Mouse (Mus musculus) urinary bladder, postnatal 25 days (tissue): ENCODE data around the gene Serbp1.
"Not testable (repeated sequence)": the region's sequence is repeated elsewhere in the genome, so short reads cannot be mapped to it uniquely, and the experiment has no call there.

Experiments used
- DNase-seq: peaks from one replicate; pipeline ENCODE4 v3.0.0; 2022; ENCODE audit warnings: low spot score

Gene Serbp1

GRCm38 (mm10) chr6:67237977-67238376 is at the start of gene Serbp1:
Serbp1 (plus strand) TSS chr6:67238176.
- DNase-seq = no peak

GRCm38 (mm10) chr6:67193591-67193990 is 44.4 kb upstream of the Serbp1 start:
- DNase-seq = no peak

DNA sequence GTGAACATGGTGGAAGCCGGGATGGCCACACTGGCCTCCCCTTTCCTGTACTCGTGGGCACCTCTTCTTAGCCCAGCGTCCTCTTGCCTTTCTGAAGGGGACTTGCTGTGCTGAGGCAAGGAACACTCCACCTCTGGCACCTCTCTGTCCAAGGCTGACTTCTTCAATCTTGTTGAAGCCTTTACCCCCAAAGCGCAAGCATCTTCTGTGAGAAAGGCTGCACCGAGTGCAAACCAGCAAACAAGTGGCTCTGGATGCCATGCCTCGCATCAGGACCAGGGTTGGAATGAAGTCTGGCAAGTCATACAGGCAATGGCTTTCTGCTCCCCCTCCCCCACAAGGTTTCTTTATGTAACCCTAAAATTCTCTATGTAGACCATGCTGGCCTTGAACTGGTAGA is 43.4 kb upstream of the Serbp1 start:
- no peak for DNase-seq

GRCm38 (mm10) chr6:67195148-67195611 is 42.8 kb upstream of the Serbp1 start:
- no peak for DNase-seq

GRCm38 (mm10) chr6:67196821-67197220 is 41.2 kb upstream of the Serbp1 start:
- DNase-seq = no peak

DNA sequence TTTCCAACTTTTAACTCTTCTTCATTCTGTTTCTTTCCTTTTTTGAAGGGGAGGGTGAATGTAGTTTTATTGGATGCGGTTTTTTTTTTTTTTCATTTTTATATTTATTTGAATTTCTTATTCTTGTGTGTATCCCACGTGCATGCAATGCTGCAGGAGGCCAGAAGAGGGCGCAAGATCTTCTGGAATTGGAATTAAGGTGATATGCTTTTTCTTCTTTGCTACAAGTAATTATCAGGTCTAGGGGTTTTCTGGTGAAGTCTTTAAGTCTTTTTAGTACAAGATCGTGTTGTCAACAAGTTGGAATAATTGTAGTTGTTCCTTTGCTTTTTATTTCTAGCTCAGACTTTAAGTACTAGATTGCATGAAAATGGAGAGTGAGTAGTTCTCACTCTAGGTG is 39.9 kb upstream of the Serbp1 start:
- peak; percentile 45 for DNase-seq

DNA sequence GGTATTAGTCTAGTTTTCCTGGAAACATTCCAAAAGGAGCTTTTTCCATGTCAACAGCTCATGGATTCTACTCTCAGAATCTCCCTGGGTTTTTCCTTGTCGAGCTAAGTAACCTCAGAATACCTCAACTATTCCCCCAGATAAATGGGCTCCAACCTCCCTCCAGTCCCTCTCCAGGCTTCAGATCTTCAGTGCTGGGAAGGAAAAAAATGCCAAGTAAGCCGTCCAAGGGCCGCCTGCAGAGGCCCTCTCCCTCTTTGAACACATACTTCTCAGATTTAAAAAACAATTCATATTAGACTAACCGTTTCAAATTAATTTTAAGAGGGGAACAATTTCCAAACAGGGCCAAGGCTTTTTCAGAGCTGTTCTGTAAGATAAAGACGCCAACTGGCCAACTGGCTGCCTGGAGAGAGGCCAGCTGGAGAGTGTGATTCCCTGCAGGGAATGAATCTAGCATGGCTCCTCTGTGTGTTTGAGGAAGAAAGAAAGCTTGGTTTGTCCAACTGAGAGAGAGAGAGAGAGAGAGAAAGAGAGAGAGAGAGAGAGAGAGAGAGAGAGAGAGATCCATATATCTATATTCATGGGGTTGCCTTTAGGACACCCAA is 37.2 kb upstream of the Serbp1 start:
- DNase-seq = no peak

DNA sequence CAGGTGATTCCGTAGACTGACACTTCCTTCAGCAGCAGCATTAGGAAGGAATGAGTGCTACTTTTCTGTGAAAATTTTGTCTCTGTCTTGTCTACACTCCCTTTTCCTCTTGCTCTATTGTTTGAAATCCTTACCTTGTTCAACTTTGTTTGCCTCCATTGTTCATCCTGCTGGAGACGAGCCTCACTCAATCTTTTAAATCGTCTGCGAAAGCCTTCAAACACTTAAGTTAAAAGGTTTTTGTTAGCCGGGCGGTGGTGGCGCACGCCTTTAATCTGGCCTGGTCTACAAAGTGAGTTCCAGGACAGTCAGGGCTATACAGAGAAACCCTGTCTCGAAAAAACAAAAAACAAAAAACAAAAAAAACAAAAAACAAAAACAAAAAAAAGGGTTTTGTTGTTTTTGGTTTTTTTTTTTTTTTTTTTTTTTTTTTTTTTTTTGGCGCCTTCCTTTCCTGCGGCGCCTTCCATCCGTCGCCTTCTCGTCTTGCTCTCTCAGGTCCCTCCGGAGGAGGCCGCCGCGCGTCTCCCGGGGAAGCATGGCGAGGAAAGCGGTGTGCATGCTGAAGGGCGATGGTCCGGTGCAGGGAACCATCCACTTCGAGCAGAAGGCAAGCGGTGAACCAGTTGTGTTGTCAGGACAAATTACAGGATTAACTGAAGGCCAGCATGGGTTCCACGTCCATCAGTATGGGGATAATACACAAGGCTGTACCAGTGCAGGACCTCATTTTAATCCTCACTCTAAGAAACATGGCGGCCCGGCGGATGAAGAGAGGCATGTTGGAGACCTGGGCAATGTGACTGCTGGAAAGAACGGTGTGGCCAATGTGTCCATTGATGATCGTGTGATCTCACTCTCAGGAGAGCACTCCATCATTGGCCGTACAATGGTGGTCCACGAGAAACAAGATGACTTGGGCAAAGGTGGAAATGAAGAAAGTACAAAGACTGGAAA is 32.6 kb upstream of the Serbp1 start:
- no peak for DNase-seq

GRCm38 (mm10) chr6:67212362-67212761 is 25.6 kb upstream of the Serbp1 start:
- DNase-seq = no peak

- no peak for DNase-seq
Measured at GRCm38 (mm10) chr6:67213429-67214098, 24.4 kb upstream of the Serbp1 start.

GRCm38 (mm10) chr6:67217402-67217801 is 20.6 kb upstream of the Serbp1 start:
- DNase-seq = no peak

DNA sequence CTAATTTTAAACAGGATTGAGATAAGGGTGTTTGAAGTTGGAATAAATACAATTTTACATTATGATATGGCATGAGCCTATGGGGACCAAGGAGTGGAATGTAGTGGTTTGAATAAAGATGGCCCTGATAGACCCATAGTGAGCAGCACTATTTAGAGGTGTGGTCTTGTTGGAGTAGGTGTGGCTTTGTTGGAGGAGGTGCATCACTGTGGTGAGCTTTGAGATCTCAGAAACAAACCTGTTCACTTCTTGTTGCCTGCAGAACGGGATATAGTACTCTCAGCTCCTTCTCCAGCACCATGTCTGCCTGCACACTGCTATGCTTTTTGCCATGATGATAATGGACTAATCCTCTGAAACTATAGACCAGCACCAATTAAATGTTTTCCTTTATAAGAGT is 20.1 kb upstream of the Serbp1 start:
- no peak for DNase-seq

GRCm38 (mm10) chr6:67218566-67218965 is 19.4 kb upstream of the Serbp1 start:
- no peak for DNase-seq

- not testable (repeated sequence) for DNase-seq
Measured at GRCm38 (mm10) chr6:67219931-67220330, 18.0 kb upstream of the Serbp1 start.

DNA sequence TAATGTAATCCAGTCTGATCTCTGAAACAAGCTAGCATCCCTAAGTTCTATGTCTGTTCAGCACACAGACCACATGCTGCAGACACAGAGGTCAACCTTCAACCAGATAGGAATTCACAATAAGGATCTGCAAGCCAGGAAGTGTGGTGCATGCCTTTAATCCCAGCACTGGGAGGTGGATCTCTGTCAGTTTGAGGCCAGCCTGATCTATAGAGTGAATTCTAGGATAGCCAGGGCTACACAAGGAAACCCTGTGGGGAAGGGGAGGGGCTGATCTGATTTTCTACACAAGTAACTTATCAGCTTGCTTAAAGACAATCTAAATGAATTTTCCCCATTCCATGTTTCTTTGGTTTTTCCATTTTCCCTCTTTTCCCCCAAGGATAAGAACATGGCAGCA is 17.2 kb upstream of the Serbp1 start:
- no peak for DNase-seq

DNA sequence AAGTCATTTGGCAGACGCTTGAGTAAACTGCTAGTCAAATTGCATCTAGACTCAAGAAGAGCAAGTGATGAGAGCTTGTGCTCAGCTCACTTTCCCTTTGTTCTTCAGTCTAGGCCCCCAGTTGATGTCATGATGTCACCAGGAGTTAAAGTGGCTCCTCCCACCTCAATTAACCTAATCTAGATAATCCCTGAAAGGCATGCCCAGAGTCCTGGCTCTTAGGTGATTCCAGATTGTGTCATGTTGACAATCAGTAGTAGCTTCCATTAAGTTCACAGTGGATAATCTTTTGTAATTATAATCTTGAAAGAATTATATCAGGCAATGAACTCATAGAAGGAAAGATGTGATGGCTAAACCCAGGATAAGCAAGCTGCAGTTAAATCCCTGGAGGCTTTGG is 14.9 kb upstream of the Serbp1 start:
- no peak for DNase-seq

- DNase-seq = no peak
Measured at GRCm38 (mm10) chr6:67223499-67223898, 14.5 kb upstream of the Serbp1 start.

DNA sequence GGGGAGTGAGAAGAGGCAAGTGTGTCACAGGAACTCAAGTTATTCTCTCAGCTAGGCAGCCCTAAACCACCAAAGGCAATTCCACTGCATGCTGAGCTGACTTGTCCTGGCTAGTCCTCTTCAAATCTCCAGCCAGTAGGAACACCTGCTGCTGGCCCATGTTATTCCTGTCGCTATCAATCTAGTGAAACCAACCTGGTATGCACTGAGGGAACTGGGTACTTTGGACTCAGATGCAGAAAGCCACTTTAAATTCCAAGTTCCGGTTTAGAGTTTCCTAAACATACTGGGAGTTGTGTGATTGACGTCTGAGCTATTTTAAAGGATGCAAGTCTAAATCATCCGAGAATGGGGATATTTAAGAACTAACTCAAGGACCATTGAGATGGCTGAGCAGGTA is 11.7 kb upstream of the Serbp1 start:
- no peak for DNase-seq

GRCm38 (mm10) chr6:67228459-67229107 is 9.4 kb upstream of the Serbp1 start:
- DNase-seq = no peak

DNA sequence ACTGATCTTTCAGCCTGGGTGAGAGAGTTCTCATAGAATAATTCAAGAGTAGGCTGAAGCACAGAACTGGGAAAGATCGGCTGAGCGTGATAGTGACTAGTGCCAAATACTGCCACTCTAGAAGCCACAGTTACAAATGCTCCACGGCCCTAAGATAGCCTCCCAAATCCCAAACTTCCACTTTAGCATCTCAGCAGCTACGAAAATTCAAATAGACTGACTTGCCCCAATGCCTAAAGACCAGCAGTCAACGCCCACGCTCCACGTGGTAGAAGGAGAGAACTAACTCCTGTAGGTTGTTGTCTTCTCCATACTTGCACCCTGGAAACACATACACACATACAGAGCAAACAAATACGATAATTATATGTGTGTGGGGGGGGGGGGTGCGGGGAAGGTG is 8.5 kb upstream of the Serbp1 start:
- DNase-seq = no peak

DNA sequence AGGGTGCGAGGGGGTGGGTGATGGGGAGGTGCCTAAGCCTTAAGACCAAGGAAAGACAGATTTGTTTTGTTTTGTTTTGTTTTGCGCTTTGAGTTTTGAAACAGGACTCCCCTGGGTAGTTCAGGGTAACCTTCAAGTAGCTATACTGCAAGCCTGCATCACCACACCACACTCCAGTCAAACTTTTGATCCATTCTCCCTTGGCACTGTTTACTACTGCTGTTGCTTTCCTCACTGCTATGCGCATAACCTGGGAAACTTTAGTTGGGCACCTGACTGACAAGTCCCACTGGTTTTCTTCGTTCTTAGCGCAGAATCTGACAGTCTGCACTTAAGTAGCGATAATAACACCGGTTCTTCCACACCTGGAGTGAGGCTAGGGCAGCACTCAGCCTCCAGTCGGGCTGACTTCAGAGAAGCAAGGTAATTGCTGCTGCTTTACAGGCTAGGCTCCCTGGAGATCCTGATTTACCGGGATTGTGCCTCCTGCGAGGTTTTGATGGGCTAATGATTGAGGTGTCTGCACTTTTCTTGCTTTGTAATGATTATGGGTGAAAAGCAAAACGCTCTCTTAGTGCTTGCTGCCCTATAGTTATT is 8.0 kb upstream of the Serbp1 start:
- no peak for DNase-seq

GRCm38 (mm10) chr6:67230950-67231349 is 7.0 kb upstream of the Serbp1 start:
- no peak for DNase-seq
